ENCODE assay signal across 28 mouse cellular contexts in genomic region chr13:29649593-29649992, GRCm38 (mm10).
A peak's percentile ranks its signal among the peaks of the same experiment; 100 is the strongest.
DNase-seq lines count a peak whose midpoint lies in the region; ATAC-seq and TF ChIP-seq lines count a peak whose summit lies in the region.
"Had no signal": no experiment of that assay in that cellular context is flagged by ENCODE, and none has a peak within 500 bp of the region (broad histone marks: within the 10 kb centered on the region; RNA-seq: fewer than 3 reads in every experiment).

No protein-coding gene starts in this region.

- ATAC-seq in heart, embryonic 14.5 days (ENCODE audit: insufficient number of reproducible peaks, insufficient read depth, low FRiP score, low read depth), result no peak
- no peak for ATAC-seq in heart, embryonic 11.5 days (replicated peaks; ENCODE audit: insufficient number of reproducible peaks, low FRiP score, low TSS enrichment)
- ATAC-seq: forebrain, postnatal 0 days; intestine, embryonic 16.5 days; liver, embryonic 12.5 days; liver, postnatal 0 days had no signal

- no peak overlapping the region; the same call in 1 of the 2 replicates for H3K4me3 ChIP-seq in gastrocnemius, adult 2 months
- H3K4me3 ChIP-seq in heart, embryonic 14.5 days (ENCODE audit: control insufficient read depth in 1 of 2, insufficient read depth in 1 of 2, low read depth in 1 of 2, low read length in 2 of 2), result no peak overlapping the region
- H3K4me3 ChIP-seq in heart, embryonic 11.5 days (ENCODE audit: low read depth, low read length), result no peak overlapping the region
- H3K4me3 ChIP-seq in CH12.LX (replicated peaks in 1 of 3; ENCODE audit: low read depth in 2 of 3, low read length in 2 of 3, poor library complexity in 1 of 3), result no peak overlapping the region
- H3K4me3 ChIP-seq: forebrain, embryonic 12.5 days; heart, embryonic 10.5 days; hindbrain, embryonic 13.5 days; liver, embryonic 12.5 days; megakaryocyte, embryonic 14.5 days had no signal

- H3K79me2 ChIP-seq in CH12.LX (replicated peaks; ENCODE audit: control insufficient read depth, extremely low read depth, insufficient read depth, poor library complexity, severe bottlenecking), result no peaks in the 10 kb centered on the region

- intact Hi-C loops in gastrocnemius, adult 2 months (cut with DNase I), result no loop called here

- peak overlapping the region; percentile 78 for H3K27ac ChIP-seq in gastrocnemius, adult 2 months
- H3K27ac ChIP-seq in heart, embryonic 14.5 days (replicated peaks in 1 of 2; ENCODE audit: control insufficient read depth in 1 of 2, insufficient read depth in 1 of 2, low read depth in 2 of 2, low read length in 2 of 2), result peak overlapping the region; percentile 67 to 68; a peak in 2 of 4 replicates
- no peak overlapping the region for H3K27ac ChIP-seq in heart, embryonic 11.5 days (ENCODE audit: low read depth, low read length)
- no peak overlapping the region for H3K27ac ChIP-seq in CH12.LX (ENCODE audit: insufficient read depth, low read depth)
- H3K27ac ChIP-seq: forebrain, embryonic 12.5 days; heart, embryonic 10.5 days; hindbrain, embryonic 13.5 days; kidney, postnatal 0 days; liver, embryonic 12.5 days had no signal

- no peak for TF ChIP-seq CTCF in gastrocnemius, adult 2 months (IDR thresholded peaks at IDR 0.05)
- no peak for TF ChIP-seq CTCF in CH12.LX (conservative IDR thresholded peaks at IDR 0.05 in 1 of 2, IDR thresholded peaks at IDR 0.05 in 1 of 2; ENCODE audit: low read depth in 2 of 2, low read length in 2 of 2)

- WGBS in heart, embryonic 14.5 days, result 34% methylated on average over 2 of the region's 2 CpGs
- 50% methylated on average over 2 of the region's 2 CpGs for WGBS in heart, embryonic 11.5 days (ENCODE audit: insufficient replicate concordance)

- dilution Hi-C loops in CH12.LX (cut with MboI; ENCODE audit: extremely low pct_ligation_motif_present, extremely low pct_unique_long_range_greater_than_20kb, low sequenced_read_pairs), result no loop called here

- H3K4me2 ChIP-seq in heart, embryonic 14.5 days (ENCODE audit: low read length), result no peak overlapping the region
- no peak overlapping the region for H3K4me2 ChIP-seq in heart, embryonic 11.5 days
- no peak overlapping the region; the same call in 1 of the 2 replicates for H3K4me2 ChIP-seq in CH12.LX (ENCODE audit: insufficient read depth, low read depth, poor library complexity, severe bottlenecking)
- H3K4me2 ChIP-seq: forebrain, embryonic 12.5 days; hindbrain, embryonic 13.5 days; liver, embryonic 12.5 days had no signal

- H3K36me3 ChIP-seq in heart, embryonic 14.5 days (ENCODE audit: control insufficient read depth, insufficient read depth, low read length), result no peaks in the 10 kb centered on the region
- H3K36me3 ChIP-seq in heart, embryonic 11.5 days (ENCODE audit: control insufficient read depth, insufficient read depth, low read length), result no peaks in the 10 kb centered on the region
- peaks cover 0 to 4% of the 10 kb centered on the region in 2 experiments for H3K36me3 ChIP-seq in CH12.LX (replicated peaks in 1 of 2; ENCODE audit: control insufficient read depth in 1 of 2, insufficient read depth in 1 of 2, low read length in 1 of 2)
- H3K36me3 ChIP-seq: forebrain, embryonic 12.5 days; heart, embryonic 10.5 days; hindbrain, embryonic 13.5 days; liver, embryonic 12.5 days had no signal

- H3K9ac ChIP-seq in heart, embryonic 14.5 days (ENCODE audit: low read length), result no peak overlapping the region
- no peak overlapping the region for H3K9ac ChIP-seq in heart, embryonic 11.5 days (ENCODE audit: low read depth, low read length)
- H3K9ac ChIP-seq in CH12.LX (ENCODE audit: insufficient read depth, low read depth), result no peak overlapping the region
- H3K9ac ChIP-seq: forebrain, embryonic 12.5 days; forebrain, postnatal 0 days; hindbrain, embryonic 13.5 days; liver, embryonic 12.5 days; liver, postnatal 0 days had no signal

- no peak for DNase-seq in gastrocnemius, adult 2 months
- DNase-seq in gastrocnemius, postnatal 10 days, result no peak
- peak; percentile 25 for DNase-seq in CH12.LX (ENCODE audit: extremely low read depth)
- DNase-seq in brain, adult 2 months (ENCODE audit: low read depth, low spot score), result peak; percentile 32
- no peak for DNase-seq in c-Kit-positive CD71-positive TER-119-positive erythroid progenitor cells, embryonic 14.5 days (ENCODE audit: low spot score)
- no peak for DNase-seq in cerebellum, postnatal 25 days
- DNase-seq: adrenal gland, adult 2 months; cerebellum, adult 18-20 months; cerebellum, postnatal 10 days; forebrain, postnatal 0 days; gastrocnemius, postnatal 36 days; kidney, adult 8-10 months; kidney, postnatal 4 days; left cerebral cortex, postnatal 4 days; liver, postnatal 0 days; lung, postnatal 36 days; midbrain, embryonic 14.5 days; right cerebral cortex, postnatal 25 days; thymus, postnatal 14 days had no signal

- TF ChIP-seq POLR2A in CH12.LX (IDR thresholded peaks at IDR 0.05; ENCODE audit: low read depth, low read length), result no peak

- no peaks in the 10 kb centered on the region for H3K27me3 ChIP-seq in heart, embryonic 14.5 days (ENCODE audit: control insufficient read depth, insufficient read depth, low read length)
- H3K27me3 ChIP-seq in heart, embryonic 11.5 days (ENCODE audit: control insufficient read depth, insufficient read depth, low read length), result no peaks in the 10 kb centered on the region
- H3K27me3 ChIP-seq in CH12.LX (replicated peaks), result no peaks in the 10 kb centered on the region
- H3K27me3 ChIP-seq: forebrain, embryonic 12.5 days; hindbrain, embryonic 13.5 days; liver, embryonic 12.5 days; megakaryocyte, embryonic 14.5 days had no signal

- no peaks in the 10 kb centered on the region for H3K9me3 ChIP-seq in heart, embryonic 14.5 days (ENCODE audit: control insufficient read depth, low read length)
- H3K9me3 ChIP-seq in heart, embryonic 11.5 days (replicated peaks; ENCODE audit: control insufficient read depth, low read length), result no peaks in the 10 kb centered on the region
- H3K9me3 ChIP-seq in CH12.LX (replicated peaks; ENCODE audit: low read length), result no peaks in the 10 kb centered on the region
- H3K9me3 ChIP-seq: forebrain, embryonic 12.5 days; heart, embryonic 10.5 days; hindbrain, embryonic 13.5 days; liver, embryonic 12.5 days; megakaryocyte, embryonic 14.5 days had no signal

- TF ChIP-seq EP300 in CH12.LX (IDR thresholded peaks at IDR 0.05; ENCODE audit: low read length), result no peak

- in situ Hi-C loops in CH12.LX (cut with MboI; ENCODE audit: low pct_ligation_motif_present, low pct_unique_long_range_greater_than_20kb, low sequenced_read_pairs), result no loop called here

- peaks cover 0 to 17% of the 10 kb centered on the region in 2 experiments; a peak in 2 of 4 replicates for H3K4me1 ChIP-seq in heart, embryonic 14.5 days (ENCODE audit: control insufficient read depth in 2 of 2, insufficient read depth in 2 of 2, low read length in 2 of 2)
- H3K4me1 ChIP-seq in heart, embryonic 11.5 days (ENCODE audit: control insufficient read depth, insufficient read depth, low read length), result peaks cover 4% of the 10 kb centered on the region; the same call in 1 of the 2 replicates
- peaks cover 2 to 20% of the 10 kb centered on the region in 2 experiments; a peak in 3 of 4 replicates for H3K4me1 ChIP-seq in CH12.LX (ENCODE audit: control insufficient read depth in 1 of 2, insufficient read depth in 2 of 2)
- H3K4me1 ChIP-seq: forebrain, embryonic 12.5 days; hindbrain, embryonic 13.5 days; liver, embryonic 12.5 days had no signal

- TF ChIP-seq RAD21 in CH12.LX (IDR thresholded peaks at IDR 0.05; ENCODE audit: low read depth, low read length), result no peak

TF ChIP-seq in CH12.LX, 34 proteins besides CTCF, POLR2A, EP300 and RAD21:
- TF ChIP-seq IRF4 (IDR thresholded peaks at IDR 0.05; ENCODE audit: low read depth, low read length) (peak; percentile 40; the same call in 1 of the 2 replicates), ELF1 (IDR thresholded peaks at IDR 0.05; ENCODE audit: low read depth, low read length) (no peak), MEF2A (IDR thresholded peaks at IDR 0.05; ENCODE audit: borderline replicate concordance, low read depth, low read length) (peak; percentile 96)

Comparison
In these comparisons a context has a peak if more than half of its experiments do, and no peak if none do; other contexts are left out.
1. H3K27ac ChIP-seq: peak in gastrocnemius, adult 2 months (single experiment) and heart, embryonic 14.5 days (2 of 2); none in heart, embryonic 11.5 days (single experiment) and CH12.LX (single experiment).
2. DNase-seq: peak in CH12.LX (single experiment) and brain, adult 2 months (single experiment); none in gastrocnemius, adult 2 months (single experiment), gastrocnemius, postnatal 10 days (single experiment), c-Kit-positive CD71-positive TER-119-positive erythroid progenitor cells, embryonic 14.5 days (single experiment) and cerebellum, postnatal 25 days (0 of 2).